Mouse (Mus musculus): ENCODE results near the gene Zfp607a. TPM values are rescaled to one million over a fixed set of nuclear protein-coding genes. Genes with fewer than 3 reads are reported as not detected.

The Zfp607a gene
- total RNA-seq, 2 experiments from 2014 or later, result 3.3 to 4.0 TPM

Other genes starting within 250 kb of the Zfp607a start
- gene Ttc9b, start 203.6 kb upstream of the Zfp607a start, total RNA-seq (2021), result not detected
- gene Map3k10, start 182.9 kb upstream of the Zfp607a start, total RNA-seq (2021), result 10 to 100 TPM; 17.0 to 22.4 TPM
- 1 to 10 TPM in 1 of 2 experiments, under 1 TPM in 1; 0.84 to 1.3 TPM for gene Zfp607b, start 168.2 kb upstream of the Zfp607a start, total RNA-seq (2021)
- gene Zfp60, start 126.1 kb upstream of the Zfp607a start, total RNA-seq (2021), result 10 to 100 TPM in 1 of 2 experiments, 1 to 10 TPM in 1; 9.0 to 10.6 TPM
- 1 to 10 TPM; 5.0 to 5.4 TPM for gene Zfp626, start 50.3 kb upstream of the Zfp607a start, total RNA-seq (2021)
- 1 to 10 TPM; 2.1 to 2.5 TPM for gene Zfp59, start 18.9 kb upstream of the Zfp607a start, total RNA-seq (2021)
- gene Zfp974, start 71.9 kb downstream of the Zfp607a start, total RNA-seq (2021), result 1 to 10 TPM; 5.2 to 6.7 TPM
- 1 to 10 TPM; 9.6 to 9.8 TPM for gene Zfp780b, start 121.6 kb downstream of the Zfp607a start, total RNA-seq (2021)
- gene Zfp850, start 156.6 kb downstream of the Zfp607a start, total RNA-seq (2021), result 1 to 10 TPM in 1 of 2 experiments, under 1 TPM in 1; 0.55 to 1.4 TPM
- 100 to 1,000 TPM; 102 to 105 TPM for gene Psmc4, start 192.6 kb downstream of the Zfp607a start, total RNA-seq (2021)
- 1 to 10 TPM in 1 of 2 experiments, under 1 TPM in 1; 0.14 to 2.0 TPM for gene Fcgbp, start 213.7 kb downstream of the Zfp607a start, total RNA-seq (2021)

Measured in heart, postnatal 14 days (tissue).